Mouse (Mus musculus) heart, embryonic 15.5 days (tissue): ENCODE data around the gene Stk4. TPM values are rescaled to one million over a fixed set of nuclear protein-coding genes. Genes with fewer than 3 reads are reported as not detected.
"Not testable (repeated sequence)": the region's sequence is repeated elsewhere in the genome, so short reads cannot be mapped to it uniquely, and the experiment has no call there.

Experiments used
- ATAC-seq: fragments of 200-750 bp; cut with Nextera tagmentation; replicated peaks from 2 replicates; pipeline ENCODE4 v1.8.0; 2017; ENCODE audit warnings: low read depth, moderate TSS enrichment; ENCODE audit not compliant: insufficient number of reproducible peaks, insufficient read depth, low FRiP score
- H3K27ac ChIP-seq: fragments of 300-500 bp; sonication (generic); 2 replicates; pipeline ENCODE4 v1.5.1; 2015; ENCODE audit warnings: mild to moderate bottlenecking, inconsistent platforms
- H3K27me3 ChIP-seq: fragments of 300-500 bp; sonication (generic); 2 replicates; pipeline ENCODE4 v1.6.1; 2015; ENCODE audit warnings: inconsistent platforms
- H3K36me3 ChIP-seq: fragments of 300-500 bp; sonication (generic); 2 replicates; pipeline ENCODE4 v1.6.1; 2015; ENCODE audit warnings: mild to moderate bottlenecking, inconsistent platforms
- H3K4me1 ChIP-seq: fragments of 300-500 bp; sonication (generic); replicated peaks from 2 replicates; pipeline ENCODE4 v1.6.1; 2015; ENCODE audit warnings: inconsistent platforms
- H3K4me2 ChIP-seq: fragments of 300-500 bp; sonication (generic); 2 replicates; pipeline ENCODE4 v1.6.1; 2015; ENCODE audit warnings: inconsistent platforms, mild to moderate bottlenecking, moderate library complexity
- H3K4me3 ChIP-seq: fragments of 300-500 bp; sonication (generic); 2 replicates; pipeline ENCODE4 v1.5.1; 2015; ENCODE audit warnings: mild to moderate bottlenecking, inconsistent platforms
- H3K9ac ChIP-seq: fragments of 300-500 bp; sonication (generic); 2 replicates; pipeline ENCODE4 v1.6.1; 2015; ENCODE audit warnings: mild to moderate bottlenecking, inconsistent platforms
- H3K9me3 ChIP-seq: fragments of 300-500 bp; sonication (generic); replicated peaks from 2 replicates; pipeline ENCODE4 v1.6.1; 2016; ENCODE audit warnings: inconsistent platforms
- WGBS: fragments of 180-500 bp; shearing (Covaris S2); methylation state at CpG from one replicate; pipeline ENCODE4 v1.1.7; 2015; ENCODE audit warnings: mixed read lengths; 5-methylcytosine and 5-hydroxymethylcytosine counted together
- polyA plus RNA-seq: library from polyadenylated mRNA; unstranded; fragments of >200 nt; fragmentation: Nextera tagmentation; extraction: Ambion mirVana; gene quantifications from 2 replicates; pipeline ENCODE4 v1.2.1, GENCODE M21; 2015

Gene Stk4
- polyA plus RNA-seq, 1 experiment from 2014 or later, result 11.8 TPM

- Histone ChIP-seq H3K9me3 (no peaks in the 10 kb centered on the region), H3K27me3 (peaks cover 11% of the 10 kb centered on the region), H3K4me3 (no peak overlapping the region), H3K9ac (no peak overlapping the region), H3K4me2 (no peak overlapping the region), H3K27ac (peak overlapping the region; percentile 67; the same call in 1 of the 2 replicates), H3K4me1 (peaks cover 21% of the 10 kb centered on the region), H3K36me3 (peaks cover 49% of the 10 kb centered on the region)
- no peak for ATAC-seq
- 87% methylated on average over 8 of the region's 8 CpGs for WGBS
Observed at GRCm38 (mm10) chr2:164054671-164055070, 15.5 kb upstream of the Stk4 start.

DNA sequence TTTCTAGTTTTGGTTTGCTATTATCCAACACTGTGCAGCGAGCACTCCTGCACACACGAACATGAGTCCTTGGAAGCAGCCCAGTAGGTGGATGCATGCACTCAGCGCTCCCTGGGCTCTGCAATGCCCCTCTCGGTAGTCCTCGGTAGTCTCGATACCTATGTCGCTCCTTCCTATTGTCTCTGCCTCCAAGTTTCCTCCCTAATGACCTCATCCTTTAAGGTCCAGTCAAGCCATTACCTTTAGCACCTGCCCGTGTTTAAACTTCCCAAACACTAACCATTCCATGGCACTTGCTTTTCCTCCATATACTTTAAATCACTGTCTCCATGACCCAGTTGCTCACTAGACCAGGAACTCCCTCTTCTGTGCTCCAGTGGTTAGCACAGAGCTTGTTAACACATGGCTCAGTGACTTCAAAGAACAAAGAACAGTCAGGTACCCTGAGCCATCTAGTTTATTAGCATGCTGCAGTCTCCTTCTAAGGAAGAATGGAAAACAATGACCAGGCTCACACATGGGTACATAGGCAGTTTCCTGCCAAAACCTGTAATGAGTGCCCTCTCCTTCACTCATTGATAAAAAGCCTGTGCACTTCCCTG is 10.4 kb upstream of the Stk4 start:
- Histone ChIP-seq H3K4me1 (peaks cover 8% of the 10 kb centered on the region), H3K27me3 (no peaks in the 10 kb centered on the region), H3K9ac (no peak overlapping the region), H3K27ac (no peak overlapping the region), H3K36me3 (peaks cover 75% of the 10 kb centered on the region), H3K4me3 (no peak overlapping the region), H3K4me2 (no peak overlapping the region), H3K9me3 (no peaks in the 10 kb centered on the region)
- WGBS, result 90% methylated on average over 8 of the region's 8 CpGs
- ATAC-seq, result no peak

DNA sequence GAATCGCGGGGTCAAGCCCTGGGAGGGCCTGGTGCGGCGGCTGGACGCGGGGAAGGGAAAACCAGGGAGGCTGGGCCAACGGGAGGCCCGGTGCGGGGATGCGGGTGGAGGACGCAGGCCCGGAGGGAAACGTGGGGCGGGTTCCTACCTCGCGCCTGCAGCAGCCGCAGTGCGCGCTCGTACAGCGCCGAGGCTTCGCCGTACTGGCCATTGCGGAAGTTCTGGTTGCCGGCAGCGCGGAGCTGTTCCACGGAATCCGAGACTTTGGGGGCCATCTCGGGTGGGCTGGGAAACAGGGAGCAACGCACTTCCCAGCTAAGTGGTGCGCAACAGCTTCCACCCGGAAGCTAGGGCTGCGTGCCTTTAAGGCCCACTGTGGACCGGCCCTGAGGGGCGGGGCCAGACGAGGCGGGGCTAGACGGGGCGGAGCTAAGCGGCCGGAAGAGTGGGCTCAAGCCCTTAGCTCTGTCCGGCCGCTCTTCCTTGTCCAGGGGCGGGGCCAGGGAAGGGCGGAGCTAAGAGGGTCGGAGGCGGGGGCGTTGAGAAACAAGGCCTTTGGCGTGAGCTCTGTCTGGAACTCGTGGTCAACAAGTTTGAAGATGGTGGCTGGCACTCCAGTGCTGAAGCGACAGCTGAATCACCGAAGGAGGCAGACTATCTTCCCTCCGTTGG is 779 bp downstream of the Stk4 start, which contains the start of gene Tomm34:
Gene Tomm34 (minus strand): TSS at position 405 of the 672 bp plus-strand sequence.
- Histone ChIP-seq H3K36me3 (0 out of 2 replicates have a peak, but pooled peaks cover 2% of the 10 kb centered on the region), H3K4me1 (peaks cover 27% of the 10 kb centered on the region), H3K27ac (peak within 1 kb of the TSS; percentile 82), H3K9ac (peak within 1 kb of the TSS; percentile 75), H3K4me2 (peak within 1 kb of the TSS; percentile 94), H3K27me3 (no peaks in the 10 kb centered on the region), H3K9me3 (no peaks in the 10 kb centered on the region), H3K4me3 (peak within 1 kb of the TSS; percentile 83)
- WGBS, result under 1% methylated on average over 55 of the region's 55 CpGs
- peak; percentile 98 for ATAC-seq

GRCm38 (mm10) chr2:164071437-164071820 is 1.3 kb downstream of the Stk4 start:
- not testable (repeated sequence) for H3K9ac ChIP-seq, H3K36me3 ChIP-seq, ATAC-seq, H3K9me3 ChIP-seq, H3K27me3 ChIP-seq
- Histone ChIP-seq H3K27ac (peak overlapping the region; percentile 82), H3K4me1 (peaks cover 27% of the 10 kb centered on the region), H3K4me2 (peak overlapping the region; percentile 94), H3K4me3 (peak overlapping the region; percentile 83)
- WGBS, result 76% methylated on average over 11 of the region's 11 CpGs

- H3K9me3 ChIP-seq, result no peaks in the 10 kb centered on the region
- no peak overlapping the region for H3K27ac ChIP-seq
- no peak overlapping the region for H3K4me3 ChIP-seq
- H3K36me3 ChIP-seq, result no peaks in the 10 kb centered on the region
- H3K4me2 ChIP-seq, result no peak overlapping the region
- 91% methylated on average over 2 of the region's 2 CpGs for WGBS
- H3K4me1 ChIP-seq, result peaks cover 30% of the 10 kb centered on the region
- no peak for ATAC-seq
- no peaks in the 10 kb centered on the region for H3K27me3 ChIP-seq
- H3K9ac ChIP-seq, result no peak overlapping the region
Observed at GRCm38 (mm10) chr2:164072109-164072508, 2.0 kb downstream of the Stk4 start.

DNA sequence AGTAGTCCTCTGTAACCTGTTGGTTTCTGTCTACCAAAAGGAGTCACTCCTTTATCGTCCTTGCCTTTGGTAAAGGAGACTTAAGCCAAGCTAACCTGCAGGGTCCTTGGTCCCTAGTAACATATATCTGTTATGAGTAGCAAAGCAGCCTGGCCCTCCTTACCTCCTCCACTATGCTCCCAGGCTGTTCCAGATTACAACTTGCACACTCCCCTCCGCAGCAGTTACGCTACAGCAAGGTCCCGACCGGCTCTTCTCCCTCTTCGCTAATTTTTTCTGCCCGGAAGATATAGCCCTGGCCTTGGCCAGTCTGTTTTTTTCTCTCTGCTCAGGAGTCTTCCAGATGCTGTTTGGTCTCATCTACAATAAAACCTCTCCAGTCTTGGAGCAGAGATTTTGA is 3.0 kb downstream of the Stk4 start:
- Histone ChIP-seq H3K4me3 (no peak overlapping the region), H3K27ac (no peak overlapping the region), H3K36me3 (no peaks in the 10 kb centered on the region), H3K4me2 (no peak overlapping the region), H3K9me3 (no peaks in the 10 kb centered on the region), H3K4me1 (peaks cover 31% of the 10 kb centered on the region), H3K27me3 (no peaks in the 10 kb centered on the region), H3K9ac (no peak overlapping the region)
- 85% methylated on average over 7 of the region's 7 CpGs for WGBS
- ATAC-seq, result no peak

DNA sequence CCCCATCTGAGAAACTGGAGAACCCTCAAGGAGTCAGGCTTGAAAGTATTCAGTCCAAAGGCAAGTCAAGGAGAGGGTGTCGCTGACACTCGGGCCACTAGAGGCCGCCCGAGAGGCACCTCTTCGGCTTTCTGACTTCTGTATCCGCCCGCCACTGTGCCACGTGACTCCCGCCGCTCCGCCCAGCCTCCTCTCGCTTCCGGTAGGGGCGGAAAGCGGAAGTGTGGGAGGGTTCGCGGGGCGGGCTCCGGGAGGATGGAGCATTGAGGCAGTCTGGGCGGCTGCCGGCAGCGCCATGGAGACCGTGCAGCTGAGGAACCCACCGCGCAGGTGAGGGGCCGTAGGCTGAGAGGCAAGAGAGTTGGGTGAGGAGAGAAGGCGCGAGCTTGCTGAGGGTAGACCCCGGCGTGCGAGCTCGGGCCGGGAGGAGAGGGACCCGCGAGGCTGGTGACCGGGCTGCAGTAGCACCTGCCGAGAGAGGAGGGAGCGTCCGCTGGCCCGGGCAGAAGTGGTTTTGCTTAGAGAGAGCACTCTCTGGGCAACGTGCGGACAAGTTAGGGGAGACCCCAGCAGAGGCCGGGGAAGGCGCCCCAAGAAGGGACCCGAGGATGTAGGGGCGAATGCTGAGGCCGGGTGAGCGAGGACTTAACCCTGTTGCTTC is 3.9 kb downstream of the Stk4 start:
- no peaks in the 10 kb centered on the region for H3K27me3 ChIP-seq
- peak; percentile 76 for ATAC-seq
- H3K4me3 ChIP-seq, result peak overlapping the region; percentile 75
- peaks cover 27% of the 10 kb centered on the region for H3K4me1 ChIP-seq
- peak overlapping the region; percentile 69 for H3K27ac ChIP-seq
- H3K36me3 ChIP-seq, result no peaks in the 10 kb centered on the region
- peak overlapping the region; percentile 91 for H3K4me2 ChIP-seq
- under 1% methylated on average over 48 of the region's 48 CpGs for WGBS
- no peaks in the 10 kb centered on the region for H3K9me3 ChIP-seq
- H3K9ac ChIP-seq, result peak overlapping the region; percentile 88

GRCm38 (mm10) chr2:164075088-164075487 is 5.0 kb downstream of the Stk4 start:
- 32% methylated on average over 5 of the region's 5 CpGs for WGBS

GRCm38 (mm10) chr2:164076874-164077425 is 6.8 kb downstream of the Stk4 start:
- ATAC-seq, result no peak
- Histone ChIP-seq H3K9me3 (no peaks in the 10 kb centered on the region), H3K4me3 (no peak overlapping the region), H3K9ac (no peak overlapping the region), H3K4me1 (peaks cover 15% of the 10 kb centered on the region), H3K27me3 (no peaks in the 10 kb centered on the region), H3K4me2 (no peak overlapping the region), H3K36me3 (peaks cover 25% of the 10 kb centered on the region), H3K27ac (no peak overlapping the region)
- whole genome bisulfite sequencing, result 71% methylated on average over 8 of the region's 8 CpGs

More at GRCm38 (mm10) chr2:164075088-164075487, 5.0 kb downstream of the Stk4 start:
- Histone ChIP-seq H3K36me3 (peaks cover 8% of the 10 kb centered on the region), H3K9me3 (no peaks in the 10 kb centered on the region), H3K27ac (no peak overlapping the region; the same call in 1 of the 2 replicates), H3K4me1 (peaks cover 17% of the 10 kb centered on the region), H3K9ac (peak overlapping the region; percentile 88), H3K27me3 (no peaks in the 10 kb centered on the region), H3K4me2 (peak overlapping the region; percentile 91), H3K4me3 (peak overlapping the region; percentile 75)
- no peak for ATAC-seq

DNA sequence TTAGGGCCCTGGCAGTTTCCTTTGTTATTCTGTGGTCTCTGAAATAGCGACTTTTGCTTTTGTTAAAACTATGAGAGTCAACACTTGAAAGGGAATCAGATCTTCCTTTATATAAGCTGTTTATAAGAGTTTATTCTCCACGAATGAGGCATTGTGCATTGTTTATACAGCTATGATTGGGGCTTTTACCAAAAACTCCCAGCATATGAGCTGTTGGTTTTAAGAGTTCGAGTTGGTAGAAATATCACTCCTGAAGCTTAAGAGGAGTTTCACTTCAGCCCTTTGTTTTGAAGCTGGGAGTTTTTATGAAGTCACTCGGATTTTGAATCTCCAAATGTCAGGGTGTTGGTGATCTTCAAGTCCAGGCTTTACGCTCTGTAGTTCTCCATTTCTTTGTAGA is 7.8 kb downstream of the Stk4 start:
- ATAC-seq, result no peak
- no peak overlapping the region for H3K4me2 ChIP-seq
- whole genome bisulfite sequencing, result 80% methylated on average over 5 of the region's 5 CpGs

GRCm38 (mm10) chr2:164079488-164079887 is 9.4 kb downstream of the Stk4 start:
- Histone ChIP-seq H3K9ac (no peak overlapping the region), H3K36me3 (peaks cover 40% of the 10 kb centered on the region), H3K4me1 (peaks cover 15% of the 10 kb centered on the region), H3K4me2 (no peak overlapping the region), H3K27me3 (no peaks in the 10 kb centered on the region), H3K9me3 (no peaks in the 10 kb centered on the region), H3K4me3 (no peak overlapping the region), H3K27ac (no peak overlapping the region)
- WGBS, result 80% methylated on average over 6 of the region's 6 CpGs
- ATAC-seq, result no peak

More for the DNA sequence above, 7.8 kb downstream of the Stk4 start:
- Histone ChIP-seq H3K9ac (no peak overlapping the region), H3K36me3 (peaks cover 33% of the 10 kb centered on the region), H3K4me3 (no peak overlapping the region), H3K4me1 (peaks cover 15% of the 10 kb centered on the region), H3K9me3 (no peaks in the 10 kb centered on the region), H3K27ac (no peak overlapping the region), H3K27me3 (no peaks in the 10 kb centered on the region)
